Mouse (Mus musculus): ENCODE results near the gene U2af2. TPM values are rescaled to one million over a fixed set of nuclear protein-coding genes. Genes with fewer than 3 reads are reported as not detected.
"Not testable (repeated sequence)": the region's sequence is repeated elsewhere in the genome, so short reads cannot be mapped to it uniquely, and the experiment has no call there.

The U2af2 gene
- total RNA-seq, 2 experiments from 2014 or later: 43.1 to 45.2 TPM

DNA sequence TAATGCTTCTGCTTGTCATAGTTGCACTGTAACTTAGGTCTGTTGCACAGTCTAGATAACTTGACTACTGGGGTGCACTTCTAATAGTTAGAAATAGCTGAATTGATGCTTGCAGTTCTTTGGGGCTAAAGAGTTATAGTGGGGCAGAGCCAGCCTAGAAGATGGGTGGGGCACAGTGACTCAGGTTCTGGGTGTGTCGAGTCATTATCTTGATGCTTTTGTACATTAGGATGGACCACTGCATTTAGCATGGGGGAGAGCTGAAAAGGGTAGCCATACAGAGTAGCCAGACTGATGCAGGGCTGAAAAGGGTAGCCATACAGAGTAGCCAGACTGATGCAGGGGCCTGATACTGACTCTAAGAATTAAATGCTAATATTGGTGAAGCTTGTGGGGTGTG is 11.6 kb downstream of the U2af2 start:
- no peak for DNase-seq

DNA sequence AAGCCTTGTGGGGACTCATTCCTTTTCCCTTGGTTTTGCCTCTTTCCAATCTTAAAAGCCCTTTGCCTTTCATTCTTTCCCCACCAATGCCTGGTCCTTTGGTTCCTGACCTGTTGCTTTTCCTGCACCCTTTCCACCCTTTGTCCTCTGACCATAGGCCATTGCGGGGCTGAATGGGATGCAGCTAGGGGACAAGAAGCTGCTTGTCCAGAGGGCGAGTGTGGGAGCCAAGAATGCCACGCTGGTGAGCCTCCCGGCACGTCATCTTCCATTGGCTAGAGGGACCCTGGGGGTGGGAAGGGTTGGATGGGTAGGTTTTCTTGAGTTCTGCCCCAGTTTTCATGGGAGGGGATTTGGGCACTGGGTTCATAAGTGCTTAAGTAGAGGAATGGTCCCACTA is 13.0 kb downstream of the U2af2 start:
- DNase-seq: no peak

DNA sequence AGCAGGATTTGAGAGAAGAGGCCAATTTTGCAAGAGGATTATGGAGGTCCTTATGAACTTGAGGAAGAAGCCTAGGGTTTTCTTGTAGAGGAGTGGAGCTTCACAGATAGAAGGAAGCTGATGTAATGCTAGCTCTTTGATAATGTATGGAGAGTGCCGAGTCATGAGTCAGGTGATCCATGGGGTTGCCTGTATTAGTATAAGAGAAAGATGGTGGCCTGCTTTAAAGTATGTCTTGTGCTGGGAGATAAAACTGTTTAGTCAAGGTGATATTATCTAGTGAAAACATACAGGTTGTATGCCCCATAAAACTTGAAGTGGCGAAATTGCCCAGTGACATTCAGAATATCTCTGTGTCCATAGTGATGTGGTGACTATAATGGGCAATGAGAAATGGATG is 15.0 kb downstream of the U2af2 start:
- no peak for DNase-seq

DNA sequence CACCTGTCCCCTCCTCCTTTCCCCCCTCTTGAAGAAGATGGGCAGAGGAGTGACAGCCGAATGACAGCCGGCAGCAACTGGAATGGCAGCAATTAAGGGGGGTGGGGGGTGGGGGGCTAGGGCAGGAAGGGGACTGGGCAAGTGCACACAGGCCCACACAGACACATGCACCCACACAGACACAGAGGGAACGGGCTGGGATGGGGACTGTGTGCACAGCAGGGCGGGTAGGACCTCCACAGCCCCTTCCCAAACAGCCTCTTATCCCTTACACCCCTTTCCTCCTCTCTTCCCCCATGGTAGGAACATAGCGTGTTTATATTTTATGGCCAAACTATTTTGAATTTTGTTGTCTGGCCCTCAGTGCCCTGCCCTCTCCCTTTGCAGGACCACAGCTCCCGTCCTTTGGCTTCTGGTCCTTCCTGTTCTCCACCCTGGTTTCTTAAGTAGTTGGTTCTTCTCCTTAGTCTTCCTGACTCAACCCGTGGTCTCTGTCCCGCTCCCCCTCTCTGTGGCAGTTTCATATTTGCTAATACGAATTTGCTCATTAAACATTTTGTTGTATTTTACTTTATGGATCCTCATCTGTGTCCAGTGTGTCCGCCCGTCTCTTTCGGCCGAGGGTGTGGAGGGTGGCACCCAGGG is 17.5 kb downstream of the U2af2 start:
- not testable (repeated sequence) for DNase-seq

DNA sequence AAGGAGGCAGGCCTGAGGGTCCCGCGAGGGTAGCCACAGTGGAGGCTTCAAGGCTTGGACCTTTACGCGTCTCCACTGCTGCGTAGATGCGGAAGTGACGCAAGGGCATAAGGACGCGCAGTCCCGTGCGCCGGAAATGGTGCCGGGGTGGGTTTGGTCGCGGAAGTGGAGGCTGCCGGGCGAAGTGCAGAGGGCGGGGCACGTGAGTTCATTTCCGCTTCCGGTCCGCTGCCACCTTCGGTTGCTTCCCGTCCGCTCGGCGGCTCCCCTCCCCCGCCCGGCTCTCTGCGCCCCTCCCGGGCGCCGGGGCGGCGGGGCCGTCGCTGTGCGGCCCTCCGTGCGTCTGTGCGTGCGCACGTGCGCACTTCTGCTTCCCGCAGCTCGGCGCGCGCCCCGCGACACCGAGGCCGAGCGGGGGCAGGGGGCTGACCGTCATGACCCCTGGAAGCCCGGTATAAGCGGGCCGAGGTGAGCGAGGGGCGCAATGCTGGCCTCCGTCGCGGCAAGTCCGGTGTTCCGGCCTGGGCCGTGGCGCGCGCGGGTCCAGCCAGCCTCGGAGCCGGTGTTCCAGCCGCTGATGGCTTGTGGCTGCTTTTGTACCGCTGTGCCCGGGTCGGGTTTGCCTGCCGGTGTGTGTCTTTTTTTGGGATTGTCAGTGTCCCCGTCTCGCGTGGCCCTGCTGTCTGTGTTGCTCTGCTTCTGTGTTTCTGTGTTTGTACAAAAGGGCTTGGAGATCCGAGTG is 18.2 kb downstream of the U2af2 start, which contains the start of gene Epn1:
Epn1 (plus strand) TSS at position 226 of the 742 bp plus-strand sequence.
- DNase-seq: peak; percentile 96

DNA sequence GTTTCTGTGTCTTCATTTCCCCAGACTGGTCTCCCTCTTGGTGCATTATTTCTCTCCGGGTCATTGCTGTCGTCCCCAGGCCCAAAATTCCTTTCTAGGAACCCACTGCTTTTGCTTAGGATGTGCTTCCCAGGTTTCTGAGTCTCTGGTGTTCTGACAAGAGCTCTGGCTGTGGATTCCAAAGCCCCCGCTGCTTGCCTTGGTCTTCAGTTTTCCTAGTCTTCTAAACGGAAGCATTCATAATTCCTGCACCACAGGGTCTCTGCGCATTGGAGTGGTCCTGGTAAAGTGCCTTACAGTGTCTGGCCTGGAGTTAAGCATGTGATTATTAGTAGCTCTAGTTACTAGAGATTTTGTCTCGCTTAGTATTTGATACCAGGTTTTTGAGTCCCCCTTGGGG is 18.9 kb downstream of the U2af2 start:
- DNase-seq: no peak

DNA sequence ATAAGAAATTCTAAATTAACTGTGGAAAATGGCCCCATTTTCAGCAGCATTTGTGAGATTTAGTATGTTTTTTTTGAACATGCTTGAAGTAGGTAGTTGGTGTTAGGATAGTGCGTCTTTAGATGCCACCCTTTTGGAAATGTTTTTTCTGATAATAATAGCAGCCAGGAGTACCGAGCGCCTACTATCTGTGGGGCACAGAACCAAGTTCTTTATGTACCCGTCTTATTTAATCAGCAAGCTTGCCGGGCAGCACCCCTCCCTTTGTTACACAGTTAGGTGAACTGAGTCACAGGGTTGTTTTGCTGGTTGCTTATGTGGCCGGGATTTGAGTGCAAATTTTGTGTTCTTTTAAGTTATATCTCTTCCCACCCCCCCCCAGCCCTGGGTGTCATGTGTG is 19.3 kb downstream of the U2af2 start:
- no peak for DNase-seq

DNA sequence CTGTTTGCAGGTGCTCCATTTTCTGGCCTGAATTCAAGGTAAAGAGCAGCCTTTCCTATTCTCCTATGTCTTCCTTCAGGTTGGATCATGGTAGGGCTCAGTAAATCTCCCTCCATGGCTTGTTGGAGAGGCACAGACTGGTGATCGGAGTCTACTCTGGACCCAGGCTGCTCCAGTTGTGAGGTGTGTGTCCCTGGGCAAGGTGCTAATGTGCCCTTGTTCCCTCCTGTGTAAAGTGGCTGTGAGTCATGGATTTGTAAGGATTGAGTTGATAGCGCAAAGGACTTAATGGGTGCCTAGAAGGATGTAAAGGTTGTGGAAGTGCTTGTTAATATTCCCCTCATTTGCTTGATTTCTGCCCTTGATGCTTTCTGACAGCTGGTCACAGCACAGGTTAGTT is 20.0 kb downstream of the U2af2 start:
- DNase-seq: no peak

DNA sequence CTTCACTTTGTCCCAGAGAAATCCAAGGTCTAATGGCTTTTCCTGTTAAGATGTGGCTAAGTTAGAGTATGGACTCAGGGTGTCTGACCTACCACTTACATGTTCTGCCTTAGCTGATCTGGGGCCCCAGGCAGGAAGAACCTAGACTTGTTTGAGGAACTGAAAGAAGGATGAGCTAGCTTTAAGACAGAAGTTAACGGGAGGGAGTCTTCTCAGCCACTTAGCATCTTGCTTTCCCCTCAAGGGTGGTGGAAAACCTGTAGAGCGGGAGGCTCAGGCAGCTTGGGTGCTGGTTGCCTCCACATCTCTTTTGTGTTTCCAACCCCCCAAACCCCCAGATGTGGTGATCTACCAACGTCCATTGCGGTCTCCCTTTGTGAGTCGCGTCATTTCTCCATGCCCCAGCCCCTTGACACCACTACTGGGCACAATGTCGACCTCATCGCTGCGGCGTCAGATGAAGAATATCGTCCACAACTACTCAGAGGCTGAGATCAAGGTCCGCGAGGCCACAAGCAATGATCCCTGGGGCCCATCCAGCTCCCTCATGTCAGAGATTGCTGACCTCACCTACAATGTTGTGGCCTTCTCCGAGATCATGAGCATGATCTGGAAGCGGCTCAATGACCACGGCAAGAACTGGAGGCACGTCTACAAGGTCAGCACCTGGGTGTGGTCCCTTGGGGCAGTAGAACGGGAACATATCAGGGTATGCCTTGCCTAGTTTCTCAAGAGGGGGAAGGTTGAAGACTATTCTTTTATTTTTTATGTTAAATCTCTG is 21.6 kb downstream of the U2af2 start:
- no peak for DNase-seq

DNA sequence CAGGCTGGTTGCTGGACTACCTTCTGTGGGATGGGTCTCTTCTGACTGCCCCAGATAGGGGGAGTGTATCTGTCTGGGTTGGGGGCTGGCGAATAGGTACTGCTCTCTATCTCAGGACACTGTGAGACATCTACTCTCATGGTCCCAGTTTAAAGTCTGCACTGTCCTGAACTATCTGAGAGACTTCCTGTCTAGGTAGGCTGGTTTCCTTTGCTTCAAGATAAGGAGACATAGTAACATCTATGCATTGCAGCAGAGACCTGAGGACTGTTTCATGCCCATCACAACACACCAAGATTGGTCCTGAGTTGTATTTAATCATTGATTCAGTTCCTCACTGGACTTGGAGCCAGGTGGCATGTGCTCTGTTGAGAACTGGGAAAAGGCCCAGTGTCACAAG is 23.6 kb downstream of the U2af2 start:
- no peak for DNase-seq

DNA sequence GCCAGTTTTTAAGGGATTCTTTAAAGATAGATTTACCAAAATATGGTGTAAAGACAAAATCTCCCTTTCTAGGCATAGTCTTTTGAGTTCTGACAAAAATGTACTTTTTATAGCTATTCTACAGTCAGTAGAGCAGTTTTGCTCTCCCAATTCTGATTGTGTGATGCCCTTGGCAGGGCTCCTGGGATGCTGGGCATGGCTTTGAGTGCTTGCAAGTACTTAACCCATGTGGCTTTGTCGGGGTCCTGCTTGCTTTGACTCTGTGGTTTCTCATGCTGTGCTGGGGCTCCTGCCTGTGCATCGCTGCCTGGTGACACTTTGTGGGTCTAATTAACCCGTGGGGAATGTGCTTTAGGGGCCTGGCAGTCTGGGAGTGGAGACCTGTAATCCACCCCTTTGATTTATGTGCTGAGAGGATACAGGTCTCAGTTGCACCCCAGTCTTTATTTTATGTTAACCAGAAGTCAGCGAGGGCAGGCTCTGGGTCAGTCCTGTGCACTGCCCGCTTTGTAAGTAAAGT is 25.0 kb downstream of the U2af2 start:
- no peak for DNase-seq

DNA sequence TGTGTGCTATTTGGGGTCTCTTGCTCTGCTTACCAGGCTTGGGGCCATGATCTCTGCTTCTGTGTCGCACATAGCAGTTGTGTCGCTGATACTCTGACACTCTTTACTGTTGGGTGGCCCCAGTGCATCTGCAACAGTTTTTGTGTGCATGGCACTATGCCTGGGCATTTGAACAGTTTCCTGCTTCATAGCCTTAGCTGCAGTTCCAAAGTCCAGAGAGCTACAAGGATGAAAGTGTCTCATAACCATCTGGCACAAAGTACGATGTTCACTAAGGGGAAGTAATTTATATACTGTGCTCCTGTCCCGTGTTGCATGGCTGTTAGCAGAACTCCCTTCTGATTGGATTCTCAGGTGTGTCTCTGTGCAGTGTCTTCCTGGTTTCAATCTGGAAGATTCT is 25.9 kb downstream of the U2af2 start:
- no peak for DNase-seq

DNA sequence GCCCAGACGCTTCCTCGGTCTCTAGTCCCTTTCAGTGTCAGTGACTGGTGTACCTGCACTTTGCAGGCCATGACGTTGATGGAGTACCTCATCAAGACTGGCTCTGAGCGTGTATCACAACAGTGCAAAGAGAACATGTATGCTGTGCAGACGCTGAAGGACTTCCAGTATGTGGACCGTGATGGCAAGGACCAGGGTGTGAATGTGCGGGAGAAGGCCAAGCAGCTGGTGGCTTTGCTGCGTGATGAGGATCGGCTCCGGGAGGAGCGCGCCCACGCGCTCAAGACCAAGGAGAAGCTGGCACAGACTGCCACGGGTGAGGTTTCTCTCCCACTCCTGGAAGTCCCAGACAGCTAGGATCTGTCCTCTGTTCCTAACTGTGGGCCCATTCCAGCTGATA is 27.9 kb downstream of the U2af2 start:
- no peak for DNase-seq

DNA sequence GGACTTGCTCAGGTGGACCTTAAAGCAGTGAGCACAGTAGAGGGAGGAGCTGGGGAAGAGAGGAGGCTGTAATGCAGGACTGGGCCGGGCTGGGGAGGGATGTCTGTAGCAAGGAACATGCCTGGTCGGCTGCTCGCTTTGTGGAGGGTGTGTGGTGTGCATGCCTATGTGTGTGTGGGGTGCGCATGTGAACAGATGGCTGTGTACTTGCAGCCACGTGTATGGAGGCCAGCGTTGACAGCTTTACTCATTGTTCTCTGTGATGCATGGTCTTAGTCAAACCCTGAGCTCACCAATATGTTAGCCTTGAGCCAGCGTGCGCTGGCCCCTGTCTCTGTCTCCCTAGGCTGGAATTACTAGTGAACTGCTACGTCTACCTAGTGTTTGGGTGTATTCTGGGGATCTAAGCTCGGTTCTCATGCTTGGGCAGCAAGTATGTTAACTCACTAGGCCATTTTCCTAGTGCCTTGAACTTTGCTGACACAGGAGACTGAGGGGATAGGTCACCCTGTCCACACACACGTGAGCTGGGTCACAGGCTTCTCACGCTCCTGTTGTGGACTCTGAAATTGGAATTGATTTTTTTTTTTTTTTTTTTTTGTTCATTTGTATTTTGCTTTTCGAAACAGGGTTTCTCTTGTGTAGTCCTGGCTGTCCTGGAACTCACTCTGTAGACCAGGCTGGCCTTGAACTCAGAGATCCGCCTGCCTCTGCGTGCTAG is 29.2 kb downstream of the U2af2 start:
- no peak for DNase-seq

DNA sequence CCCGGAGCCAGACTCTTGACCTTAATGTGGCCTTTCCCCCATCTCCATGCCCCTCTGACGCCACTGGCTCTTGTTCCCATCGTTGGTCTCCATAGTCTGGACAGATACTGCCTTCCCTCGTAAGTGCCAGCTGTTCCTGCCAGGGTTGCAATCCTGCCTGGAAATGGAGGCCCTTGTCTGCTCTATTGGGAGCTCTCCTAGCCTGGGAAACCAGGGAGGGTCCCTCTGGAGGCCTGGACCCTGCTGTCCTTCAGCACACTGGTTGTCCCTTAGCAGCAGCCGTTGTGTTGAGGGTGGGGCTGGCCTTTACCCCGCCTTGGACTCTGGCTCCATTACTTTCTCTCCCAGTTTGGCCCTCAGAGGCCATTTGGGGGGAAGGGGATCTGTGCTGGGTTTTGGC is 30.4 kb downstream of the U2af2 start:
- no peak for DNase-seq

DNA sequence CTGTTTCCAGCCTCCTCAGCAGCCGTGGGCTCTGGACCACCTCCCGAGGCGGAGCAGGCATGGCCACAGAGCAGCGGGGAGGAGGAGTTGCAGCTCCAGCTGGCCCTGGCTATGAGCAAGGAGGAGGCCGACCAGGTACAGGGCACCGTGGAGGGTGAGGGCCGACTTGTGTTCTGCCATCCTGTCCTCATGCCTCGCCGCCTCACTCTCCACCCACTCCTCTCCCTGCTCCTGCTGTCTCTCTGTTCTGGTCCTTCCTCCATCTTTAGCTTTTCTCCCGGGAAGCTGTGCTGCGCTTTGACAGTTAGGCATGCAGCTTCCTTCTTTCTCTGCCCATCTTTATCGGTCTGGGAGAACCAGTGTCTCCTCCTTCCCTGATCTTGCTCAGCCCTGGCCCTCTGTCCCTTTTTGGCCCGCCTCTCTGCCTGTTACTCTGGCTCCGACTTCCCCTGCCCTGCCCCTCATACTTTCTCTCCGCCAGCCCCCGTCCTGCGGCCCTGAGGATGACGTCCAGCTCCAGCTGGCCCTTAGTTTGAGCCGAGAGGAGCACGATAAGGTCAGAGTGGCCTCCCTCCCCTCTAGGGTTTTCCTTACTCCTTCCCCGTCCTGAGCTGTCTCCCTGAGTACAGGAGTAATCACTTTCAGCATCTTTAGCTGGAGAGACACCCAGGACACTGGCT is 31.0 kb downstream of the U2af2 start:
- peak; percentile 25 for DNase-seq

DNA sequence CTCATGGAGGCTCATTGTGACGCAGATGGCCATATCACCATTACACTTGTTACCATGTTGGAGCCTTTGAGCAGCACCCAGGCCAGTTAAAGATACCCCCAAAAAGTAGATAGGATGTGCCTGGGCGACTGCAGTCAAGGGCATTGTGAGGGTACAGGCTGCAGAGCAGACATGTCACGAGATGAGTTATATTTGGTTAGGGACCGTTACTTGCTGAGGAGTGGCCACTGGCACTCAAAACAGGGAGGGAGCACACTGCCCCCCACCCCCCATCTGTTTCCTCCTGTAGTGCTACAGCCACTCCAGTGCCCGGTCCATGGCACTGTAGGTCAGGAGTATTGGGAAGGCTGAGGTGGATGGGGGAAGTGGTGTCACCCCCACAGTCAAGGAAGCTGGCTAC is 36.8 kb downstream of the U2af2 start:
- DNase-seq: no peak

DNA sequence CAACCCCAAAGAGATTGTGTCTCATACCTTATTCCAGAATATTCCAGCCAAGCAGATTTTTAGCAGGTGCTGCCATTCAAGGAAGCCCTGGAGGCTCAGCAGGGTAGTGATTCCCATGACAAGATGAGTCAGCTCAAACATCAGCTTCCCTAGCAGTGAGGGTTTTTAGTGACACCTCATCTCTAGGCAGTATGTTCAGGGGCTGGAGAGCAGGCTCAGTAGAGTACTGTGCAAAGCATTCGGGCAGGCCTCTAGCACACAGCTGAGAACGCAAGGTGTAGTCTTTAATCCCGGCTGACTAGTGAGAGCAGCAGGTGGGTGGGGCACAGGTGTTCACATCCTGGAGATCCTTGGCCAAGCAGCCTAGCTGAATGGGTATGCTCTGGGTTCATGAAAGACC is 37.9 kb downstream of the U2af2 start:
- no peak for DNase-seq

DNA sequence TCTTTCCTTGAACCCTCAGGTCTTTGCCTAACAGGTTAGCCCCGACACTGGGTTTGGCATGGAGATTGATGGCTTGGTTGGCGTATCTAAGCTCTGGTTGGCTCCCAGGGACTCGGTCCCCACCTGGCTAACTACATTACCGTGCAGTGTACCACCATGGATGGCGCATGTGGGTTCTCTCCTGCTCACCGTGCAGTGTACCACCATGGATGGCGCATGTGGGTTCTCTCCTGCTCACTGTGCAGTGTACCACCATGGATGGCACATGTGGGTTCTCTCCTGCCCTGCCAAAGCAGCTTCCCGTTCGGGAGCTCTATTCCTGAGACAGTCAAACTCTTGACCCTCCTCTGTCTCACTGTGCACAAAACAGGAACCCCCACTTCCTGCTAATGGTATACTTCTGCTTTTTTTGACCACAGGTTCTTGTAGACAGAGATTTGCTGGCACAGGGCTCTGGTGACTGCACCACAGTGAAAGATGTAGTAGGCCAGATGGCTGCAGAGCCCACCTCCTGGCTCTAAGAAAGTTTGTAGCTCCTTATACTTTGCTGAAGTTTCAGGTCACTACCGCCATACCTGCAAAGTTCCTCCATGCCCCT is 39.2 kb downstream of the U2af2 start:
- DNase-seq: no peak

DNA sequence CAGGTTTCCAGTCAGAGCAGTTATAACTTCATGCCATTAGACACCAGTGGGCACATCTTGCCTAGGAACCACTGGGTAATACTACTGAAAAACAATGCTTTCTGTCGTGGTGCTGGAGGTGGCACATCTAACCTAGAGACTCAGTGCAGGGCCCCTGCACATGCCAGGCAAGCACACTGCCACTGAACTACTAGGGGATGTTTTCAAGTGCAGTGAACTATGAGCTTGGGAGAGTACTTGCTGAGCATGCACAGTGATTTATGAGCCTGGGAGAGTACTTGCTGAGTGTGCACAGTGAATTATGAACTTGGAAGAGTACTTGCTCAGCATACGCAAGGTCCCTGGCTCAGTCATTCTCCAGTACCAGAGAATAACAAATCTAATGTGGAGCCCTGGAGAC is 40.6 kb downstream of the U2af2 start:
- no peak for DNase-seq

DNA sequence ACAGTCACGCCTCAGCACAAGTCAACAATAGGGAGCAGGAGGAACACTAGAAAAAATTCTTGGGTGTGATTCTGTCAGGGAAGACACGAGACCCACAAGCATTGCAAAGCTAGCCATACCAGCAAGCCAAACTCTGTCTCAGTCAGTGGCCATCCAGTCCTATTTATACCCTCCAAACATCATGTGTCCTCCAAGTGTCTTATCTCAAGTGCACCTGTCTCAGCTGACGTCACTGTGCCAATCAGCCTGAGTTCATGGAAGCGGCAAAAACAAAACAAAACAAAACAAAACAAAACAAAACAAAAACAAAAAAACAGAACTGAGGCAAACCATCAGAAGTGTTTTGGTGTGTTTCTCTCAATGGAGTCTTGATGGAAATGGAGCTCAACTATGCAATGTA is 46.3 kb downstream of the U2af2 start:
- DNase-seq: no peak
